Mouse (Mus musculus): ENCODE measurements around the gene Klhl40. TPM values are rescaled to one million over a fixed set of nuclear protein-coding genes. Genes with fewer than 3 reads are reported as not detected.

The Klhl40 gene
- polyA plus RNA-seq, 1 experiment from 2014 or later: 0.17 TPM

GRCm38 (mm10) chr9:121819073-121819770 is 41.8 kb downstream of the Klhl40 start:
- Histone ChIP-seq H3K9me3 (no peaks in the 10 kb centered on the region), H3K4me3 (no peak overlapping the region), H3K36me3 (replicated peaks) (no peaks in the 10 kb centered on the region), H3K27me3 (replicated peaks; ENCODE audit: low read depth, poor library complexity, severe bottlenecking) (no peaks in the 10 kb centered on the region), H3K27ac (replicated peaks) (no peak overlapping the region), H3K4me1 (peaks cover 7% of the 10 kb centered on the region; the same call in 1 of the 2 replicates)
- 76% methylated on average over 9 of the region's 9 CpGs for WGBS
- no peak for DNase-seq (ENCODE audit: low spot score)

GRCm38 (mm10) chr9:121819771-121820471 is 42.5 kb downstream of the Klhl40 start:
- H3K4me3 ChIP-seq: no peak overlapping the region
- H3K27ac ChIP-seq (replicated peaks): no peak overlapping the region
- DNase-seq (ENCODE audit: low spot score): no peak
- 53% methylated on average over 7 of the region's 7 CpGs for WGBS
- no peaks in the 10 kb centered on the region for H3K27me3 ChIP-seq (replicated peaks; ENCODE audit: low read depth, poor library complexity, severe bottlenecking)
- no peaks in the 10 kb centered on the region for H3K9me3 ChIP-seq
- H3K36me3 ChIP-seq (replicated peaks): no peaks in the 10 kb centered on the region
- H3K4me1 ChIP-seq: peaks cover 7% of the 10 kb centered on the region; the same call in 1 of the 2 replicates

- Histone ChIP-seq H3K36me3 (replicated peaks) (no peaks in the 10 kb centered on the region), H3K27ac (replicated peaks) (no peak overlapping the region), H3K9me3 (no peaks in the 10 kb centered on the region), H3K4me3 (no peak overlapping the region), H3K27me3 (replicated peaks; ENCODE audit: low read depth, poor library complexity, severe bottlenecking) (no peaks in the 10 kb centered on the region), H3K4me1 (peaks cover 7% of the 10 kb centered on the region; the same call in 1 of the 2 replicates)
- WGBS: 69% methylated on average over 5 of the region's 5 CpGs
- DNase-seq (ENCODE audit: low spot score): no peak
Observed at GRCm38 (mm10) chr9:121820765-121821164, 43.4 kb downstream of the Klhl40 start.

GRCm38 (mm10) chr9:121822585-121822991 is 45.2 kb downstream of the Klhl40 start:
- H3K27ac ChIP-seq (replicated peaks): no peak overlapping the region

DNA sequence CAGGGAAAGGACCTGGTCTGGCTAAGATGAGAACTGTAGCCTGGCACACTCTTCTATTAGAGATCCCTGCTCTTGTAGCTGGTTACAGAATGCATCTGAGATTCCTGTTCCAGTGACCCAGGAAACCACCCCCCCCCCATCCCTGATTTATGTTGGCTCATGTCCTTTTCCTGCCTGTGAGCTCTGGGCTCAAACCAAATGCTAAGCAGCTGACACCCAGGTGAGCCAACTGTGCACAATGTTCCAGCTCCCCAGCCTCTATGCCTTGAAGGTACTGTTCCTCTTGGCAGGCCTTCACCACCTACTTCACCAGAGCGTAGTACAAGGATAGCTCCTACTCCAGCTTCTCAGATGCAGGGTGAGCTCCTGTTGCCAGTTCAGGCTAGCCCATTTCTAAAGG is 45.6 kb downstream of the Klhl40 start:
- Histone ChIP-seq H3K4me3 (no peak overlapping the region), H3K27me3 (replicated peaks; ENCODE audit: low read depth, poor library complexity, severe bottlenecking) (no peaks in the 10 kb centered on the region), H3K27ac (replicated peaks) (no peak overlapping the region), H3K4me1 (peaks cover 11% of the 10 kb centered on the region), H3K9me3 (no peaks in the 10 kb centered on the region), H3K36me3 (replicated peaks) (no peaks in the 10 kb centered on the region)
- 86% methylated on average over 1 of the region's 1 CpGs for WGBS
- no peak for DNase-seq (ENCODE audit: low spot score)

More at GRCm38 (mm10) chr9:121822585-121822991, 45.2 kb downstream of the Klhl40 start:
- H3K27me3 ChIP-seq (replicated peaks; ENCODE audit: low read depth, poor library complexity, severe bottlenecking): no peaks in the 10 kb centered on the region
- H3K9me3 ChIP-seq: no peaks in the 10 kb centered on the region
- WGBS: 88% methylated on average over 6 of the region's 6 CpGs
- no peak overlapping the region for H3K4me3 ChIP-seq
- H3K4me1 ChIP-seq: peaks cover 11% of the 10 kb centered on the region
- H3K36me3 ChIP-seq (replicated peaks): no peaks in the 10 kb centered on the region
- no peak for DNase-seq (ENCODE audit: low spot score)

GRCm38 (mm10) chr9:121823991-121824390 is 46.6 kb downstream of the Klhl40 start:
- H3K4me3 ChIP-seq: no peak overlapping the region
- H3K27me3 ChIP-seq (replicated peaks; ENCODE audit: low read depth, poor library complexity, severe bottlenecking): no peaks in the 10 kb centered on the region
- DNase-seq (ENCODE audit: low spot score): no peak
- H3K36me3 ChIP-seq (replicated peaks): no peaks in the 10 kb centered on the region
- H3K4me1 ChIP-seq: peaks cover 11% of the 10 kb centered on the region
- H3K27ac ChIP-seq (replicated peaks): no peak overlapping the region
- no peaks in the 10 kb centered on the region for H3K9me3 ChIP-seq
- WGBS: 91% methylated on average over 7 of the region's 7 CpGs

- no peak for DNase-seq (ENCODE audit: low spot score)
- Histone ChIP-seq H3K36me3 (replicated peaks) (no peaks in the 10 kb centered on the region), H3K9me3 (no peaks in the 10 kb centered on the region), H3K4me3 (no peak overlapping the region), H3K27me3 (replicated peaks; ENCODE audit: low read depth, poor library complexity, severe bottlenecking) (no peaks in the 10 kb centered on the region), H3K27ac (replicated peaks) (no peak overlapping the region), H3K4me1 (peaks cover 7% of the 10 kb centered on the region; the same call in 1 of the 2 replicates)
- WGBS: 93% methylated on average over 3 of the region's 3 CpGs
Observed at GRCm38 (mm10) chr9:121826356-121826755, 48.9 kb downstream of the Klhl40 start.

GRCm38 (mm10) chr9:121828314-121828713 is 50.9 kb downstream of the Klhl40 start:
- no peak for DNase-seq (ENCODE audit: low spot score)
- Histone ChIP-seq H3K9me3 (no peaks in the 10 kb centered on the region), H3K27ac (replicated peaks) (no peak overlapping the region), H3K36me3 (replicated peaks) (no peaks in the 10 kb centered on the region), H3K4me1 (peaks cover 4% of the 10 kb centered on the region; the same call in 1 of the 2 replicates), H3K27me3 (replicated peaks; ENCODE audit: low read depth, poor library complexity, severe bottlenecking) (no peaks in the 10 kb centered on the region), H3K4me3 (no peak overlapping the region)
- 80% methylated on average over 6 of the region's 6 CpGs for WGBS

DNA sequence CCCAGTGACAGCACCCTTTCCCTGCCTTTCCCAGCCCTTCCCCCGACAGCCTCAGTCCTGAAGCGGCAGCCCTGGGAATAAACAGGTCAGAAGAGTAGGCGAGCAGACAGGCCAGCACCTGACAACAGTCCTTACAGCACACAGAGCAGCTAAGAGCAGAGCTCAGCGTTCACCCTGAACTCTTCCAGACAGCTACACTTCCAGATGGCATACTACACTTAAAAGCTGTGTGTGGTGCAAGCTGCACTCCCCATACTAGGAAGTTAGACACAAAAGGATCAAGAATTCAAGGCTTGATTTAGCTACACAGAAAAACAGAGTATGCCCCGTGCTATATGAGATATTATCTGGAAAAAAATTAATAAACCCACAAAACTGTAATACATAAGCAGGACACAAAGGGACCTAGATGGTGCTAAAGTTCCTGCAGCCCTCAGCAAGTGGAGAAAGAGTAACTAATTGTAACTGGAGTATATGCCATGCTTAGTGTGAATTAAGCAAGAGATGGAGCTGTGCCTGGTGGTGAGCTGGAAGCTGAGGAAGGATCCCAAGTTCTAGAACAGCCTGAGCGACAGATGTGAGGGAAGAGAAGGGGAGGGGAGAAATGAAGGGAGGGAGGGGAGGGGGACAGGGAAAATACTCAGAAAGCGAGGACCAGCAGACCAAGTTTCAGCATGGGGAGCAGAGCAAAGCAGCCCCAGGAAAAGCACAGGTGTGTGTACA is 52.0 kb downstream of the Klhl40 start:
- DNase-seq (ENCODE audit: low spot score): no peak
- H3K4me1 ChIP-seq: peaks cover 4% of the 10 kb centered on the region; the same call in 1 of the 2 replicates
- no peak overlapping the region for H3K4me3 ChIP-seq
- no peaks in the 10 kb centered on the region for H3K36me3 ChIP-seq (replicated peaks)
- no peak overlapping the region for H3K27ac ChIP-seq (replicated peaks)
- WGBS: 72% methylated on average over 7 of the region's 7 CpGs
- H3K9me3 ChIP-seq: no peaks in the 10 kb centered on the region
- no peaks in the 10 kb centered on the region for H3K27me3 ChIP-seq (replicated peaks; ENCODE audit: low read depth, poor library complexity, severe bottlenecking)

DNA sequence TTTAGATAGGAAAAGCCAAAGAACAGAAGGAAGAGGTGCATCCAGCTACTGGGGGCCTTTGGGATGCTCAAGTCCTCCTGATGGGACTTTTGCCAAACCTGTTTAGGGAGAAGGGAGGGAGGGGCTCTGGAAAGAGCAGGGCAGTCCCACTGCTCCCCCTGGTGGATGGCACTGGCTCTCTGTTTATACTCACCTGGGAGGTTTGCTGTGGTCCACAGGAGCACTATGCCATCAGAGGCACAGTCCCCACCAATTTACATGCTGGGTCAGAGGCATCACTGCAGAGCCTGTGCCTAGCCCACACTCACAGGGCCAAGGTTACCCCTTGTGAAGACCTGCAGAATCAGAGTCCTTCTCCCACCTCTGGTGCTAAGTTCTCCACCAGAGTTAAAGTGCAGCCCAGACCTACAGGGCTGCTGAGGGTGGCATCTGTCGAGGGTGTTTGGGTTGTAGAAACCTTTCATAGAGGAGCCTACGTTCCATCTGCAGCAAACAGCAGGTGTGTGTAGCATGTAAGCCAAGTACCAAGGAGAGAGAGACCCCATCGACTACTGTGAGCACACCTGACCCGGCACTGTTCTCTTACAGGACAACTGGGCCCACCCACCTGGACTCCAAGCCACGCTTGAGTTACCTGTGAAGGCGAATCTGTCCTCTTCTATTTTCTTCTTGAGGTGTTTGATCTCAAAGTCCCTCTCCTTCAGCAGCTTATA is 53.0 kb downstream of the Klhl40 start:
- DNase-seq (ENCODE audit: low spot score): peak; percentile 61
- no peak overlapping the region for H3K27ac ChIP-seq (replicated peaks)
- no peak overlapping the region for H3K4me3 ChIP-seq
- H3K27me3 ChIP-seq (replicated peaks; ENCODE audit: low read depth, poor library complexity, severe bottlenecking): no peaks in the 10 kb centered on the region
- 76% methylated on average over 6 of the region's 6 CpGs for WGBS
- H3K36me3 ChIP-seq (replicated peaks): no peaks in the 10 kb centered on the region
- peaks cover 4% of the 10 kb centered on the region; the same call in 1 of the 2 replicates for H3K4me1 ChIP-seq
- H3K9me3 ChIP-seq: no peaks in the 10 kb centered on the region; the same call in 1 of the 2 replicates

DNA sequence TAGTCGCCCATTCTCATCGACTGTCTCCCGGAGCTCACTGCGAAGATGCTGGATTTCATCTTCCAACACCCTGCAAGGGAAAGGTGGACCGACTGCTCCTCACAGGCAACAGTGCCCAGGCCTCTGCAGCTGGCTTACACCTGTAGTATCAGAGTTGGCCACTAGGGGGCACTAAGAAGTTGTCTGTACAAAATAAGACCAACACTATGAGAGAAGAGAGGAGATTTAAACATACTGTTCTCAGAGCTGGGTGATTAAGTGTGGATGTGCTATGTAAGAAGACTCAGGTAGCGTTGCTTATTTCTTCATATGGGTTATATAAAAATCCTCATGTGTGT is 53.5 kb downstream of the Klhl40 start:
- no peaks in the 10 kb centered on the region for H3K27me3 ChIP-seq (replicated peaks; ENCODE audit: low read depth, poor library complexity, severe bottlenecking)
- 26% methylated on average over 6 of the region's 6 CpGs for WGBS
- no peak overlapping the region for H3K27ac ChIP-seq (replicated peaks)
- no peaks in the 10 kb centered on the region for H3K36me3 ChIP-seq (replicated peaks)
- no peak overlapping the region for H3K4me3 ChIP-seq
- H3K4me1 ChIP-seq: peaks cover 4% of the 10 kb centered on the region; the same call in 1 of the 2 replicates
- peaks cover 5% of the 10 kb centered on the region; the same call in 1 of the 2 replicates for H3K9me3 ChIP-seq
- peak; percentile 77 for DNase-seq (ENCODE audit: low spot score)

All from embryonic facial prominence, embryonic 10.5 days (tissue).